Mouse (Mus musculus): ENCODE data around the gene Rnf121. TPM values are rescaled to one million over a fixed set of nuclear protein-coding genes. Genes with fewer than 3 reads are reported as not detected.

Rnf121 gene
- polyA plus RNA-seq (2015; fragmentation: Nextera tagmentation; extraction: Ambion mirVana) = 33.0 and 33.5 TPM in 2 replicates

DNA sequence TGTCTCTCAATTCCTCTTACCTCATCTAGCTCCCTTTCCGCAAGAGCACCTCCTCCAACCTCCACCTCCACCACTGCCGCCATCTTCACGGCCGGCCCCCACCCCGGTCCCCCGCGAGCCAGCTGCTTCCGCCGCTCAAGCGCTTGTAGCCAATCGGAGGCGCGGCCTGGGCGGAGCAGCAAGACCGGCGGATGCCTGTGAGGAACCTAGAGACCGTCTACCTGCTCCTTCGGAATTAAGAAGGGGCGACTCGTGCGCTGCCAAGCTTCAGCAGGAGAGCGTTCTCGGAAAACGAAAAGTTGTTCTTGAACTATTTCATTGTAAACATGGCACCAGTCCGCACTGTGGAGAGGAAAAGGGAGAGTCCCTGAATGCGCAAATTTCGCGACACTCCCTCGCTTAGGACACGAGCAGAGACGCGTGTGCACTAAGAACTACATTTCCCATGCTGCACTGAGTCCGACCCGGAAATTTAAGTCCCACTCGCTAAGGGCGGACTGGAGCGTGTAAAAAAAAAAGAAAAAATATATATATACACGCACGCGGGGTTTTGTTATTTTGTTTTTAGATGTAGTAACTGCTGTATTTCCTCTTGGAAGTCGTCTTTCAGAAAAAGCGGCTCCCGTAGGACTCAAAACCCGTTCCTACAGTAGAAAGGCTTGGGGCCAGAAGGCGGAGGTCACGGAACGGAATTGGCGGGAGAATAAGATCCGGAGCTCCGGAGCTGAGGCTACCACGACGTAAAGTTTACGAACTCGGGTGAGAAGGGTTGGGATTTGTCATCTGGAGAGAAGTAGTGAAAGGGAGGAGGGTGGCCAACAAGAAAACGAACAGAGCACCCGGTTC is at the start of gene Rnf121, which contains the start of the genes Xndc1 and Xntrpc:
TSS of gene Rnf121 (minus strand) at position 424 of the 846 bp plus-strand sequence.
TSS of gene Xndc1 (plus strand) at position 466 of the 846 bp plus-strand sequence.
TSS of gene Xntrpc (plus strand) at position 668 of the 846 bp plus-strand sequence.
- under 1% methylated on average over 56 of the region's 56 CpGs for WGBS
- Histone ChIP-seq H3K9ac (replicated peaks) (peak within 1 kb of the TSS; percentile 68), H3K4me1 (peaks cover 39% of the 10 kb centered on the region), H3K4me3 (replicated peaks) (peak within 1 kb of the TSS; percentile 79), H3K36me3 (no peaks in the 10 kb centered on the region), H3K27ac (replicated peaks) (peak within 1 kb of the TSS; percentile 91), H3K27me3 (replicated peaks) (no peaks in the 10 kb centered on the region), H3K9me3 (replicated peaks) (no peaks in the 10 kb centered on the region), H3K4me2 (peak within 1 kb of the TSS; percentile 69)
- peak; percentile 99 for ATAC-seq (ENCODE audit: low FRiP score)

- no peak for ATAC-seq (ENCODE audit: low FRiP score)
- Histone ChIP-seq H3K9me3 (replicated peaks) (no peaks in the 10 kb centered on the region), H3K27me3 (replicated peaks) (no peaks in the 10 kb centered on the region), H3K27ac (replicated peaks) (no peak overlapping the region), H3K4me3 (replicated peaks) (no peak overlapping the region), H3K9ac (replicated peaks) (no peak overlapping the region), H3K36me3 (peaks cover 5% of the 10 kb centered on the region), H3K4me2 (no peak overlapping the region), H3K4me1 (no peaks in the 10 kb centered on the region)
- 80% methylated on average over 45 of the region's 45 CpGs for WGBS
Measured at GRCm38 (mm10) chr7:102113151-102113729, 48.0 kb upstream of the Rnf121 start.

DNA sequence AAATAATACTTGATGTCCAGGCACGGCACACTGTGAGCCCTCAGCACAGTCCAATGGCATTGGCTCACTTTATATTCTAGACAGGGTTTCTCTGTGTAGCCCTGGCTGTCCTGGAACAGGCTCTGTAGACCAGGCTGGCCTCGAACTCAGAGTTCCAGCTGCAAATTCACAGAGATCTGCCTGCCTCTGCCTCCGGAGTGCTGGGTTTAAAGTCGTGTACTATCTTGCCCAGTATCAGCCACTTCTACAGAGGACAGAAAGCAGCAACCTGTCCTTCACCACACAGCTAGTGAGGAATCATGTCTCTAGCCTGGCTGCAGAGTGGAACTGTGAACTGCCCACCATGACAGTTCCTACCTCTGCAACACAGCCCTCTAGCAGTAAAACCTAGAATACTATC is 44.5 kb upstream of the Rnf121 start:
- ATAC-seq (ENCODE audit: low FRiP score) = no peak
- H3K27me3 ChIP-seq (replicated peaks) = no peaks in the 10 kb centered on the region
- 88% methylated on average over 4 of the region's 4 CpGs for WGBS

DNA sequence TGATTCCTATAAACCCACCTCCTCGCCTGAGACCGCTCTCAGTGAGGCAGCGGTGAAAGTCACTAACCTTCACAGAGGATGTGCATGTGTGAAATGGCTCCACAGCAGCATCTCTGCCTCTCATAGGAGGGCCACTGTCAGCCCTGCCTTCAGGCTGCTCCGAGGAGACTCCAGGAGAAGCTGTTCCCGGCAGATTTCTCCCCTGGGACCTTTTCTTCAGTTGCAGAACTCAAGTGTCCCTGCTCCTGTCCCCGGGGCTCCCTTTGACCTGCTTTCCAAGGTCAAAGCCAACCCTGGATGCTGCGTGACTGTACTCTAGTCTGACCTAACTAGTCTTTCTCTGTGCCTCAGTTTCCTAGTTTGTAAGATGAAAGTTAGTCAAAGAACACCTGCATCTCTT is 43.9 kb upstream of the Rnf121 start, which contains the start of gene Art5:
TSS of gene Art5 (minus strand) at position 319 of the 400 bp plus-strand sequence.
- H3K4me1 ChIP-seq = no peaks in the 10 kb centered on the region
- H3K27ac ChIP-seq (replicated peaks) = no peak within 1 kb of the TSS
- no peak for ATAC-seq (ENCODE audit: low FRiP score)
- H3K9me3 ChIP-seq (replicated peaks) = no peaks in the 10 kb centered on the region
- H3K36me3 ChIP-seq = no peaks in the 10 kb centered on the region
- no peak within 1 kb of the TSS for H3K4me2 ChIP-seq
- WGBS = 83% methylated on average over 7 of the region's 7 CpGs
- H3K4me3 ChIP-seq (replicated peaks) = no peak within 1 kb of the TSS
- H3K27me3 ChIP-seq (replicated peaks) = no peaks in the 10 kb centered on the region
- H3K9ac ChIP-seq (replicated peaks) = no peak within 1 kb of the TSS

More for the DNA sequence above, 44.5 kb upstream of the Rnf121 start:
- H3K4me3 ChIP-seq (replicated peaks) = no peak overlapping the region
- no peaks in the 10 kb centered on the region for H3K36me3 ChIP-seq
- H3K9ac ChIP-seq (replicated peaks) = no peak overlapping the region
- H3K27ac ChIP-seq (replicated peaks) = no peak overlapping the region
- no peaks in the 10 kb centered on the region for H3K4me1 ChIP-seq
- no peaks in the 10 kb centered on the region for H3K9me3 ChIP-seq (replicated peaks)
- no peak overlapping the region for H3K4me2 ChIP-seq

- Histone ChIP-seq H3K4me2 (no peak overlapping the region), H3K27ac (replicated peaks) (no peak overlapping the region), H3K9me3 (replicated peaks) (no peaks in the 10 kb centered on the region), H3K4me3 (replicated peaks) (no peak overlapping the region), H3K9ac (replicated peaks) (no peak overlapping the region), H3K27me3 (replicated peaks) (no peaks in the 10 kb centered on the region), H3K4me1 (no peaks in the 10 kb centered on the region), H3K36me3 (no peaks in the 10 kb centered on the region)
- ATAC-seq (ENCODE audit: low FRiP score) = no peak
- 94% methylated on average over 1 of the region's 1 CpGs for WGBS
Measured at GRCm38 (mm10) chr7:102108206-102108605, 42.9 kb upstream of the Rnf121 start.

- no peak overlapping the region for H3K9ac ChIP-seq (replicated peaks)
- H3K4me3 ChIP-seq (replicated peaks) = peak overlapping the region; percentile 6; the same call in 1 of the 2 replicates
- no peak overlapping the region for H3K27ac ChIP-seq (replicated peaks)
- H3K4me2 ChIP-seq = peak overlapping the region; percentile 53
- no peak for ATAC-seq (ENCODE audit: low FRiP score)
- H3K36me3 ChIP-seq = no peaks in the 10 kb centered on the region
- H3K27me3 ChIP-seq (replicated peaks) = no peaks in the 10 kb centered on the region
- H3K4me1 ChIP-seq = 0 out of 2 replicates have a peak, but pooled peaks cover 2% of the 10 kb centered on the region
- WGBS = 24% methylated on average over 23 of the region's 23 CpGs
- H3K9me3 ChIP-seq (replicated peaks) = no peaks in the 10 kb centered on the region
Measured at GRCm38 (mm10) chr7:102106700-102107141, 41.5 kb upstream of the Rnf121 start.

GRCm38 (mm10) chr7:102104126-102104525 is 38.9 kb upstream of the Rnf121 start:
- WGBS = 76% methylated on average over 5 of the region's 5 CpGs
- no peak overlapping the region for H3K4me3 ChIP-seq (replicated peaks)
- no peaks in the 10 kb centered on the region; the same call in 1 of the 2 replicates for H3K27me3 ChIP-seq (replicated peaks)
- no peak for ATAC-seq (ENCODE audit: low FRiP score)
- H3K9me3 ChIP-seq (replicated peaks) = no peaks in the 10 kb centered on the region
- no peak overlapping the region for H3K27ac ChIP-seq (replicated peaks)
- H3K4me2 ChIP-seq = no peak overlapping the region
- H3K9ac ChIP-seq (replicated peaks) = no peak overlapping the region
- H3K4me1 ChIP-seq = peaks cover 14% of the 10 kb centered on the region
- H3K36me3 ChIP-seq = no peaks in the 10 kb centered on the region

DNA sequence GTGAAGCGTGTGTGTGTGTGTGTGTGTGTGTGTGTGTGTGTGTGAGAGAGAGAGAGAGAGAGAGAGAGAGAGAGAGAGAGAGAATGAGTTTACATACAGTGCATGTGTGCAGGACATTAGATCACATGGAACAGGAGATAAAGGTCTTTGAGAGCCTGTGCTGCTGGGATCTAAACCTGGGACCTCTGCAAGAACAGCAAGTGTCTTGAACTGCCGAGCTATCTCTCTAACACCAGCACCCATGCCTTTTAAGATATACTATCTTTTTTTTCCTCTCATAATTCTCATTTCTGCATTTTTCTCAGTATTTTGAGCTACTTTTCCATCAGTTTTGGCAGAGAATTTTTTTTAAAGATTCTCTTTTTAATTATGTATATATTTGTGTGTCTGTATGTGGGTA is 38.3 kb upstream of the Rnf121 start:
- H3K27ac ChIP-seq (replicated peaks) = no peak overlapping the region
- H3K4me1 ChIP-seq = peaks cover 14% of the 10 kb centered on the region
- no peak overlapping the region for H3K4me3 ChIP-seq (replicated peaks)
- WGBS = 87% methylated on average over 2 of the region's 2 CpGs
- no peak for ATAC-seq (ENCODE audit: low FRiP score)
- no peaks in the 10 kb centered on the region; the same call in 1 of the 2 replicates for H3K27me3 ChIP-seq (replicated peaks)
- H3K9ac ChIP-seq (replicated peaks) = no peak overlapping the region
- no peaks in the 10 kb centered on the region for H3K9me3 ChIP-seq (replicated peaks)
- H3K36me3 ChIP-seq = no peaks in the 10 kb centered on the region
- H3K4me2 ChIP-seq = no peak overlapping the region

GRCm38 (mm10) chr7:102102696-102103095 is 37.4 kb upstream of the Rnf121 start:
- H3K9ac ChIP-seq (replicated peaks) = no peak overlapping the region
- no peak for ATAC-seq (ENCODE audit: low FRiP score)
- no peak overlapping the region for H3K4me3 ChIP-seq (replicated peaks)
- H3K9me3 ChIP-seq (replicated peaks) = no peaks in the 10 kb centered on the region
- WGBS = 54% methylated on average over 6 of the region's 6 CpGs
- H3K36me3 ChIP-seq = no peaks in the 10 kb centered on the region
- peaks cover 14% of the 10 kb centered on the region for H3K4me1 ChIP-seq
- no peak overlapping the region for H3K27ac ChIP-seq (replicated peaks)
- no peak overlapping the region for H3K4me2 ChIP-seq
- H3K27me3 ChIP-seq (replicated peaks) = no peaks in the 10 kb centered on the region; the same call in 1 of the 2 replicates

DNA sequence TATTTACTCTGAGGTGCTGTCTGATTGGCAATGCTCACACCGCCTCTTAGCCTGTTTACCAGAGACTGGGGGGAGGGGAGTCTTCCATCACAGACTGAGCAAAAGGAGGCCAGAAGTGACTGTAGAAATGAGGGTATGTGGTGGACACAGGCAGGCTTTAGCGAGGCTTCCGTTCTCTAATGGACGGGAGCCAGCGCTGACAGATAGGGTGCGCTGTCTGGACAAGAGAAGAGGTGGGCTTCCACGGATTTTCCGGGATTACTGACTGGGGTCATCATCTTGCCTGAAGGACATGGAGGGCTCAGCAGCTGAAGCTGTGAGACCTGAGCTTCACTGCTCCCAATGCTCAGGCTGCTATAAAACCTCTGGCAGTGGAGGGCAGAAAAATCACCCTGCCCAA is 37.0 kb upstream of the Rnf121 start:
- no peaks in the 10 kb centered on the region for H3K9me3 ChIP-seq (replicated peaks)
- H3K4me1 ChIP-seq = peaks cover 14% of the 10 kb centered on the region
- no peak overlapping the region for H3K4me3 ChIP-seq (replicated peaks)
- H3K27ac ChIP-seq (replicated peaks) = no peak overlapping the region
- 43% methylated on average over 8 of the region's 8 CpGs for WGBS
- H3K4me2 ChIP-seq = no peak overlapping the region
- H3K36me3 ChIP-seq = no peaks in the 10 kb centered on the region
- no peaks in the 10 kb centered on the region; the same call in 1 of the 2 replicates for H3K27me3 ChIP-seq (replicated peaks)
- H3K9ac ChIP-seq (replicated peaks) = no peak overlapping the region
- ATAC-seq (ENCODE audit: low FRiP score) = no peak

DNA sequence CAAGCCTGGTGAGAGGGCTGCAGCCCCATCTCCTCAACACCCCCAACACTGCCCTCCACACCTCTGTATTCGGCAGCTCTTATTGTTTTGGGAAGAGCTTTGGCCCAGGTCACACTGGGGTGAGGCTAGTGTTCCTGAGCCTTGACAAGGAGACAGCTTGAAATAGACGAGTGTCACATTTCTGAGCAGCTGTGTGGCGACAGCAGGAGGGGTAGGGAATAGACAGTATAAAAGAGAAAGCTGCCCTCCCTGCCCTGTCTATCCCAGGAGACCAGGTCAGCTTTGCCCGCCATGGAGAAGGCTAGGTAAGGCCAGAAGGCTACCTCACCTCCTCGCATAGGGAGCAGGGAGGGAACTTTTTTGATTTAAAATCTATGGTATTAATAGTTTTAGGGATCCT is 36.2 kb upstream of the Rnf121 start, which contains the start of gene Art1:
TSS of gene Art1 (plus strand) at position 257 of the 400 bp plus-strand sequence.
- WGBS = 44% methylated on average over 5 of the region's 5 CpGs
- no peak for ATAC-seq (ENCODE audit: low FRiP score)
- Histone ChIP-seq H3K4me1 (peaks cover 14% of the 10 kb centered on the region), H3K9ac (replicated peaks) (no peak within 1 kb of the TSS), H3K36me3 (no peaks in the 10 kb centered on the region), H3K4me2 (no peak within 1 kb of the TSS), H3K27me3 (replicated peaks) (no peaks in the 10 kb centered on the region; the same call in 1 of the 2 replicates), H3K4me3 (replicated peaks) (no peak within 1 kb of the TSS), H3K27ac (replicated peaks) (no peak within 1 kb of the TSS), H3K9me3 (replicated peaks) (no peaks in the 10 kb centered on the region)

Data from neural tube, embryonic 15.5 days (tissue).